Mouse (Mus musculus): Measurements from ENCODE around the gene Arhgef12.

DNA sequence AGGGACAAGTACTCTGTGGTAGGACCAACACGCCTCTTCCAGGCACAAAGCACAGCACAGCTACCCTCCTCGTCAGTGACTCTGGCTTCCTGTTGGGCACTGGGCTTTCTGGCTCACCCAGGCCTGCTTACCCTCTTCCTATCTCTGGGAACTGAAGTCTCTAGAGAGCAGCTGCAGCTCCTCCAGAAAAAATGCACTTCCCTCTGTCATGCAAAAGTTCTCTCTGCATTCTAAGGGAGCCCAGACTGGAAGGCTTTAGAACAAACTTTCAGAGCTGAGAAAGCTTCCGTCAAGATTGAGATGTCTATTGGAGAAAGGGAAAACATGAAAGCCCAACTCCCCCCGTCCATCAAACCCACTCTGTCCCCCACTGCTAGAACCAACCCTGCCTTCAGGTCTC, 164.9 kb downstream of the Arhgef12 start:
- TF ChIP-seq GATA1 (IDR thresholded peaks at IDR 0.05; ENCODE audit: borderline replicate concordance, low read length) (no peak), CTCF (IDR thresholded peaks at IDR 0.05; ENCODE audit: low read depth, low read length) (no peak), TAL1 (conservative IDR thresholded peaks at IDR 0.05; ENCODE audit: low read depth, low read length) (no peak), GATA2 (IDR thresholded peaks at IDR 0.05; ENCODE audit: borderline replicate concordance, low read depth, low read length) (no peak), POLR2AphosphoS5 (IDR thresholded peaks at IDR 0.05; ENCODE audit: insufficient replicate concordance, low read depth, low read length) (no peak)

Measured in G1E (cell line).